Mouse (Mus musculus) embryonic facial prominence, embryonic 15.5 days (tissue): ENCODE results near the gene Cux1. TPM values are rescaled to one million over a fixed set of nuclear protein-coding genes. Genes with fewer than 3 reads are reported as not detected.

Experiments
- ATAC-seq: fragments of 200-750 bp; cut with Nextera tagmentation; 2 replicates; pipeline ENCODE4 v1.8.0; 2017; ENCODE audit warnings: low read depth, moderate TSS enrichment; ENCODE audit not compliant: insufficient number of reproducible peaks, low FRiP score, low TSS enrichment
- H3K27ac ChIP-seq: fragments of 300-500 bp; sonication (generic); replicated peaks from 2 replicates; pipeline ENCODE4 v1.5.1; 2015; ENCODE audit warnings: mild to moderate bottlenecking, inconsistent platforms
- H3K27me3 ChIP-seq: fragments of 300-500 bp; sonication (generic); 2 replicates; pipeline ENCODE4 v1.6.1; 2015; ENCODE audit warnings: inconsistent platforms
- H3K36me3 ChIP-seq: fragments of 300-500 bp; sonication (generic); 2 replicates; pipeline ENCODE4 v1.6.1; 2015; ENCODE audit warnings: mild to moderate bottlenecking, inconsistent platforms
- H3K4me1 ChIP-seq: fragments of 300-500 bp; sonication (generic); 2 replicates; pipeline ENCODE4 v1.6.1; 2015; ENCODE audit warnings: inconsistent platforms
- H3K4me2 ChIP-seq: fragments of 300-500 bp; sonication (generic); replicated peaks from 2 replicates; pipeline ENCODE4 v1.6.1; 2015; ENCODE audit warnings: mild to moderate bottlenecking, inconsistent platforms
- H3K4me3 ChIP-seq: fragments of 300-500 bp; sonication (generic); replicated peaks from 2 replicates; pipeline ENCODE4 v1.5.1; 2015; ENCODE audit warnings: mild to moderate bottlenecking, inconsistent platforms
- H3K9ac ChIP-seq: fragments of 300-500 bp; sonication (generic); 2 replicates; pipeline ENCODE4 v1.6.1; 2015; ENCODE audit warnings: inconsistent platforms
- H3K9me3 ChIP-seq: fragments of 300-500 bp; sonication (generic); replicated peaks from 2 replicates; pipeline ENCODE4 v1.6.1; 2016; ENCODE audit warnings: inconsistent platforms
- WGBS: fragments of 180-500 bp; shearing (Covaris S2); methylation state at CpG from one replicate; pipeline ENCODE4 v1.1.7; 2015; 5-methylcytosine and 5-hydroxymethylcytosine counted together
- polyA plus RNA-seq: library from polyadenylated mRNA; unstranded; fragments of >200 nt; fragmentation: Nextera tagmentation; extraction: Ambion mirVana; gene quantifications from 2 replicates; pipeline ENCODE4 v1.2.1, GENCODE M21; 2015

Cux1 gene
- polyA plus RNA-seq, 1 experiment from 2014 or later, result 78.0 TPM

DNA sequence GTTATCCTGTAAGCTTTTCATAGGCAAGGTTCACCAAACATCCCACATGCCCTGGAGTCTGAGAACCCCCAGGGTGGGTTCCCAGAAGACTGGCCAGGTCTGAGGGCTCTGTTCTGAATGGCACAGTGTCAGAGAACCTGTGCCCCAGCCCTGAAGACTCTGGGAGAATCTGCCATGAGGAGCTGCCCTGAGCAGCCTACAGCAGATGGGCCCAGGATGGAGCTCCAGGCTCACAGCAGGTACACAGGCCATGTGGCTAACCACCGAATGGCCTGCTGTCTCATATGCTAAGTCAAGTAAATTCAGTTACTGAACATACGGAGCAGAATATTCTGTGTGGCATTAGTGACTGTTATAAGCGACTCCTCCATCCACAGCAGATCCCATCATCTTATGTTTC lies 80.9 kb downstream of the Cux1 start:
- Histone ChIP-seq H3K27me3 (0 out of 2 replicates have a peak, but pooled peaks cover 3% of the 10 kb centered on the region), H3K36me3 (peaks cover 7% of the 10 kb centered on the region; the same call in 1 of the 2 replicates), H3K4me2 (no peak overlapping the region), H3K4me1 (peaks cover 17% of the 10 kb centered on the region), H3K9ac (no peak overlapping the region), H3K9me3 (no peaks in the 10 kb centered on the region), H3K4me3 (no peak overlapping the region), H3K27ac (no peak overlapping the region)
- no peak for ATAC-seq
- 96% methylated on average over 3 of the region's 3 CpGs for WGBS

DNA sequence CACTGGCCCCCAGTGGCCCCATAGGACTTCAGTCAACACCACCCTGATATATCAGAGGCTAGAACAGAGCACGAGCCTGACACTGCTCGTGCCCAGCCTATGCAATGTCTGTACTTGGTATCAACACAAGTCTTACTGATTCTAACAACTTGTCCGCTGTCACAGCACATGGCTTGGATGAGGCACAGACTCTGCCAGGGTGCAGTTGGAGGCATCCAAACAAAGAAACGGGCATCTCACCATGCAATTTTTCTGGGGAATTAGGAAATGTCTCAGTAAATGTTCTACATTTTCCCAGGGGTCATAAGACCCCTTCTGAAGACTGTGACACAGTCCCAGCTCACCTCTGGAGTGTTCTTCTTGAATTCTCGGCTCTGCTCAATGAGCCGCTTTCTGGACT lies 81.9 kb downstream of the Cux1 start:
- no peaks in the 10 kb centered on the region for H3K9me3 ChIP-seq
- no peak overlapping the region for H3K9ac ChIP-seq
- WGBS, result 92% methylated on average over 6 of the region's 6 CpGs
- peaks cover 17% of the 10 kb centered on the region for H3K4me1 ChIP-seq
- H3K4me3 ChIP-seq, result no peak overlapping the region
- H3K36me3 ChIP-seq, result peaks cover 7% of the 10 kb centered on the region; the same call in 1 of the 2 replicates
- ATAC-seq, result no peak
- H3K27me3 ChIP-seq, result no peaks in the 10 kb centered on the region
- H3K4me2 ChIP-seq, result no peak overlapping the region
- no peak overlapping the region for H3K27ac ChIP-seq

DNA sequence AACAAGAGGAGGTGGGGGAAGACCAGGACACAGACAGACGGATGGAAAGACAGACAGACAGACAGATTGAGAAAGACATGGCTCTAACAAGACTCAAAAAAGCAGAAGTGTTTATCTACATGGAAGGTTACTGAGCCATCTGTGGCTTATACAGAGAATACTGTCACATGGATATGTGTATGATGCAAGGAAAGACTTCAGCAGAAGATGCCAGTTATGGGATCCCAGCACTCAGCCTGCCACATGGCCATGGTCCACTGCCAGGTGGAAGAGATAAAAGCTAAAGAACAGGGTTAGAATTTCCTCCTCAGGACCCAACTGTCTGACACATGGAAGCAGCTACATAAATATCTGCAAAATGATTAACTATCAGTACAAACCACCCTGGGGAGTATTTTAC lies 84.9 kb downstream of the Cux1 start:
- Histone ChIP-seq H3K4me1 (0 out of 2 replicates have a peak, but pooled peaks cover 4% of the 10 kb centered on the region), H3K4me3 (no peak overlapping the region), H3K27ac (no peak overlapping the region), H3K9ac (no peak overlapping the region), H3K36me3 (peaks cover 7% of the 10 kb centered on the region; the same call in 1 of the 2 replicates), H3K4me2 (no peak overlapping the region), H3K9me3 (no peaks in the 10 kb centered on the region), H3K27me3 (no peaks in the 10 kb centered on the region)
- 81% methylated on average over 1 of the region's 1 CpGs for WGBS
- ATAC-seq, result no peak

DNA sequence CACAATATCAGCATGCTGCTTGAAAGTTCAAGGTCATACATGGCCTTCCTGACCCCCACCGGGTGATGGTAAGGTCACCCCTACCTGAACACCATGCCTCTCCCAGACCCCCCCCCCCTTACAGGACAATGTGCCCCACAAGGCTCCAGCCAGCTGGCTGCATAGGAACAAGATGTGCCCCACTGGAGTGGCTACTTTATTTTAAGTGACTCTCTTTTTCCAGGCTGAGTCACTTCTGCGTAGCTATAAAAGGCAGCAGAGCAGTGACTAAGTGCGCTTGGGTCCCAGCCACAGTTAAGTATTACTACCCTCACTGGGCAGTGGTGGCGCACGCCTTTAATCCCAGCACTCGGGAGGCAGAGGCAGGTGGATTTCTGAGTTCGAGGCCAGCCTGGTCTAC lies 86.7 kb downstream of the Cux1 start:
- peaks cover 7% of the 10 kb centered on the region; the same call in 1 of the 2 replicates for H3K36me3 ChIP-seq
- WGBS, result 90% methylated on average over 7 of the region's 7 CpGs
- no peaks in the 10 kb centered on the region for H3K9me3 ChIP-seq
- no peak overlapping the region for H3K27ac ChIP-seq
- ATAC-seq, result no peak
- H3K4me2 ChIP-seq, result no peak overlapping the region
- H3K4me3 ChIP-seq, result no peak overlapping the region
- H3K27me3 ChIP-seq, result no peaks in the 10 kb centered on the region
- H3K4me1 ChIP-seq, result no peaks in the 10 kb centered on the region
- no peak overlapping the region for H3K9ac ChIP-seq

DNA sequence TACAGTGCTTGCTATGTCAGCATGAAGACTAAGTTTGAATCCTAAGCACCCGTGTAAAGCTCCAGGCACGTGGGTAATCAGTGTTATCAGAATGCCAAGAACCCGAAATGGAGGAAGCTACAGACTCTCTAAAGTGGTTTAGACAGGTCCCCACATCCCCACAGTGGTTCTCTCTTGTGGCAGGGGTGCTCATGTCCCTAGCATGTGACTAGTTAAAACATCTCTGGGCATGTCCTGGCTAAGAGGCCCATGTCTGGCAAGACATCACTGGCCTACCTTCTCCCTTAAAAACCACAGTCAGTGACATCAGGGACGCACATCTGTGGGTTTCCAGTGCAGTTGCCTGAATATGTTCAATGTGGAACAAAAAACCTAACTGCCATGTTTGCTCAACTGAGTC lies 87.5 kb downstream of the Cux1 start:
- H3K4me3 ChIP-seq, result no peak overlapping the region
- H3K4me1 ChIP-seq, result no peaks in the 10 kb centered on the region
- 58% methylated on average over 4 of the region's 4 CpGs for WGBS
- no peaks in the 10 kb centered on the region for H3K27me3 ChIP-seq
- peaks cover 2% of the 10 kb centered on the region; the same call in 1 of the 2 replicates for H3K36me3 ChIP-seq
- H3K27ac ChIP-seq, result no peak overlapping the region
- no peak overlapping the region for H3K4me2 ChIP-seq
- ATAC-seq, result no peak
- no peak overlapping the region for H3K9ac ChIP-seq
- no peaks in the 10 kb centered on the region for H3K9me3 ChIP-seq

DNA sequence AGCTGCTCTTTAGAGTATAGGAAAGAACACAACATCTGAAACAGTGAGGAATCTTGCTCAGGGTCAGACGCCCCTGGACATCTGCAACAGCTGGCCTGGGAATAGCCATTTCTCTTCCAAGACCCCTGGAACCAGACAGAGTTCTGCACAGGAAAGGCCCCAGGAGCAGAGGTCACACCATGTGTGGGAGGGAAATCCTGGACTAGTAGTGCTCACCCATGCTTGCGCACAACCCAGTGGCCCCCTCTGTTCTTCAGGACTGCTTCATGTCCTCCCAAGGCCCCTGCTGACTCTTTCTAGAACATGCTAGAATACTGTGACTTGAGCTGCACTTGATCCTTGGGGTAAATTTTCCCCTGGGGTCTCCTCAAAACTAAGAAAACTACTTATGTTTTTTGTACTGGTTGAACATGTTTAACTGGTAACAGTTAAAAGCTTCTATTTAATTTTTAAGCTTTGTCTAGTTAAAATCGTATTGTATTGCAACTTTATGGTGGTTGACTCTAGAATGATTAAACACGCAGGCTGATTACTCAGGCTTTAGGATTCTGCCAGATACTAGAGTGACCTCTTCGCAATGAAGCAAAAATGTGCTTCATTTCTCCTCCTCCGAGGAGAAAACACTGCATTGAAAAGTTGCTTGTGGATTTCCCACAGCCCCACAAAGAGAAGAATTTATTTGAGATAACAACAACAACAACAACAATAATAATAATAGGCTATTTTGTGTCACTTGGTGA lies 88.1 kb downstream of the Cux1 start:
- 83% methylated on average over 6 of the region's 6 CpGs for WGBS
- H3K9ac ChIP-seq, result no peak overlapping the region
- H3K27ac ChIP-seq, result no peak overlapping the region
- no peaks in the 10 kb centered on the region for H3K4me1 ChIP-seq
- H3K4me3 ChIP-seq, result no peak overlapping the region
- H3K9me3 ChIP-seq, result no peaks in the 10 kb centered on the region
- H3K36me3 ChIP-seq, result peaks cover 2% of the 10 kb centered on the region; the same call in 1 of the 2 replicates
- no peak for ATAC-seq
- no peaks in the 10 kb centered on the region for H3K27me3 ChIP-seq
- H3K4me2 ChIP-seq, result no peak overlapping the region

DNA sequence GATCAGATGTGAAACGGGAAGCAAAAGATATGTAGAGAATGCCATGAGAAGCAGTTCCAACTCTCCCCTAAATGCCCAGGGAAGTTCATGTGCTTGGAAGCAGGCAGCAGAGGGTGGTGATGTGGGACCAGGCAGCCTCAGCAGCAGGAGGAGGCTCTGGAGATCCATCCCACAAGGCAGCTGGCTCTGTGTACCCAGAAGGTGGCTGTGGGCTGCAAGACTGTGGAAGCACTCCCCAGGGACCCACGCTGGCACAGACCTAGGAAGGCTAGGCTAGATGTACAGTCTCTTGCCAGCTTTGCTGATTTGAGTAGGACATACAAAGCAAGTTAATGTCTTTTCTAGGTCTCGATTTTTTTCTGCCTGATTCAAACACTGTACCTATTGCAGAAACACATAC lies 91.0 kb downstream of the Cux1 start:
- H3K27me3 ChIP-seq, result no peaks in the 10 kb centered on the region
- H3K9ac ChIP-seq, result no peak overlapping the region
- no peak overlapping the region for H3K27ac ChIP-seq
- WGBS, result 85% methylated on average over 3 of the region's 3 CpGs
- no peak overlapping the region for H3K4me2 ChIP-seq
- ATAC-seq, result no peak
- H3K4me1 ChIP-seq, result no peaks in the 10 kb centered on the region
- H3K9me3 ChIP-seq, result no peaks in the 10 kb centered on the region
- H3K36me3 ChIP-seq, result no peaks in the 10 kb centered on the region
- H3K4me3 ChIP-seq, result no peak overlapping the region

DNA sequence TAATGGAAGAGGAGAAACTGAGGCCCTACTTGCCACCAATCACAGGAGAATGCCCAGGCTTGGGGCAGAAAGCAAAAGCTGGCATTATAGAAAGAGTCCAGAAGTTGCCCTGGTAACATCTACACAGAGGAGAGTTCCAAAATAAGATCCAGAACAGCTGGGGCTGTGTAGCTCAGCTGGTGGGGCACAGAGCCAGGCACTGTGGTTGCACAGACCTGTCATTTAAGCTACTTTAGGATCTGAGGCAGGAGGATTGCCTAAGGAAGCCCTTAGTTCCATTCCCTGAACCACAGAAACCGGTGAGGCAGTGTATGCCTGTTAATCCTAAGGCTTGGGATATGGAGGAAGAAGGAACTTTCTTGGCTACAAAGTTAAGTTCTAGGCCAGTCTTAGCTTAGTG lies 92.1 kb downstream of the Cux1 start:
- Histone ChIP-seq H3K36me3 (no peaks in the 10 kb centered on the region), H3K27me3 (no peaks in the 10 kb centered on the region), H3K9me3 (no peaks in the 10 kb centered on the region), H3K4me1 (no peaks in the 10 kb centered on the region), H3K27ac (no peak overlapping the region), H3K9ac (no peak overlapping the region), H3K4me2 (no peak overlapping the region), H3K4me3 (no peak overlapping the region)
- 59% methylated on average over 1 of the region's 1 CpGs for WGBS
- ATAC-seq, result no peak

DNA sequence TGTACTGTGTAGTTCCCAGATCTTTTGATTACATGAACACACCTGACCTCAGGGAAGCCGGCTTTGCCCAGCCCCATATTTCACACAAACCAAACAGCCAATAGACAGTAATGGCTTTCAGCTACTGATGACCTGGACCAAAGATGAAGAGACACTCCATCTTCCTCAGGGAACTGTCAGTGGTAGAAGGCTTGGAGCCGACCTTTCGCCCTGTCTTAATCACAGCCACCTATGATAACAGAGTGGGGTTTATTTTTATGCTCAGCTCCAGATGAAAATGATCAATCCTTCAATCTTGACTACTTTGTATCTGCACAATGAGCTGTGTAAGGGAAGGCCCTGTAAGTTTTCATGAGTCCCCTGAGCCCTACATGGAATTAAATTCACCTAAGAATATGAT lies 93.2 kb downstream of the Cux1 start:
- Histone ChIP-seq H3K4me2 (no peak overlapping the region), H3K9me3 (no peaks in the 10 kb centered on the region), H3K4me1 (no peaks in the 10 kb centered on the region), H3K27me3 (no peaks in the 10 kb centered on the region), H3K4me3 (no peak overlapping the region), H3K36me3 (no peaks in the 10 kb centered on the region), H3K9ac (no peak overlapping the region), H3K27ac (no peak overlapping the region)
- ATAC-seq, result no peak
- WGBS, result 58% methylated on average over 3 of the region's 3 CpGs

DNA sequence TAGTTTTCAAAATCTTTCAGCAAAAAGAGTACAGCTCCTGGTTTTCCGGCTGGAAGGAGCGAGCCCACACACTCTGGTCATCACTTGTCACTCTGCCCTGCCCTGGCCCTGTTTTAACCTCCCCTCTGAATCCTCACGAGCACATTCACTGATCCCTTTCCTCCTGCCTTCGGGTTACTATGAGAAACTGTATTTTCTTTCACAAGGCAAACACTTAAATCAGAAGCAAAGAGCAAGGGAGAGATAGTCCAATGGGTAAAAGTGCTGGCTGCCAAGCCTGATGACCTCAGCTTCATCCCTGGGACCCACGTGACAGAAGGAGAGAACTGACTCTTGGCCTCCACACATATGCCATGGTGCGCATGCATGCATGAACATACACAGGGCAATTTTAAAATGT lies 94.0 kb downstream of the Cux1 start:
- no peaks in the 10 kb centered on the region for H3K27me3 ChIP-seq
- no peaks in the 10 kb centered on the region for H3K9me3 ChIP-seq
- H3K4me2 ChIP-seq, result no peak overlapping the region
- no peak for ATAC-seq
- 48% methylated on average over 6 of the region's 6 CpGs for WGBS
- H3K4me3 ChIP-seq, result no peak overlapping the region
- no peaks in the 10 kb centered on the region for H3K36me3 ChIP-seq
- no peaks in the 10 kb centered on the region for H3K4me1 ChIP-seq
- H3K9ac ChIP-seq, result no peak overlapping the region
- H3K27ac ChIP-seq, result no peak overlapping the region

DNA sequence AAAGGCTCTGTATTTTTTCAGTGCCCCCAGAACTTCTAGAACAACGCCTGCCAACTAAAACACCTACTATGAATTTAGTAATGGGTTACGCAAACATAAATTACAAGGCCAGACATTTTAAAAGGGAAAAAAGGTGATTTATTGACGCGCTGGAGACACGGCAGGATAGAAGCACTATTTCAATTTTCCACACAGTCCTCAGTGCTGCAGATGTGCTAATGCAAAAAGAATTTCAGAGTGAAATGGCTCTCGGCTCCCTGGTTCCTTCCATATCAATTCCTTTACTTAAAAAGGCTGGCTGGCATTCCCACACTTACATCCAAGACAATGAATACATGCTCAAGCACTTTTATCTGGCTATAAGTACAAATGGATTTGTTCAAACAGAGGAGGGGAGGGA lies 94.4 kb downstream of the Cux1 start:
- no peak overlapping the region for H3K4me2 ChIP-seq
- H3K9ac ChIP-seq, result no peak overlapping the region
- H3K27ac ChIP-seq, result no peak overlapping the region
- WGBS, result 70% methylated on average over 6 of the region's 6 CpGs
- H3K27me3 ChIP-seq, result no peaks in the 10 kb centered on the region
- 0 out of 2 replicates have a peak, but pooled peaks cover under 1% of the 10 kb centered on the region for H3K4me1 ChIP-seq
- H3K36me3 ChIP-seq, result no peaks in the 10 kb centered on the region
- no peak for ATAC-seq
- no peak overlapping the region for H3K4me3 ChIP-seq
- no peaks in the 10 kb centered on the region for H3K9me3 ChIP-seq
